Mouse (Mus musculus): ENCODE results near the gene Rbfox1. TPM values are rescaled to one million over a fixed set of nuclear protein-coding genes. Genes with fewer than 3 reads are reported as not detected.

Rbfox1 gene
- not detected for polyA plus RNA-seq (2015; fragmentation: Illumina TruSeq; extraction: RNeasy Lipid Tissue Mini Kit (QIAGEN cat#74804); ENCODE audit: insufficient read depth, low read depth, low replicate concordance)

GRCm38 (mm10) chr16:5884746-5885689, at the start of gene Rbfox1:
Gene Rbfox1 (plus strand): TSS chr16:5885355.

